Mouse (Mus musculus): ENCODE results near the gene Junb. TPM values are rescaled to one million over a fixed set of nuclear protein-coding genes. Genes with fewer than 3 reads are reported as not detected.

The Junb gene
- polyA plus RNA-seq, 1 experiment, result 19.2 TPM

GRCm38 (mm10) chr8:85021514-85022055 lies 43.1 kb upstream of the Junb start:
- WGBS, result 93% methylated on average over 3 of the region's 3 CpGs
- no peak for TF ChIP-seq POLR2A (IDR thresholded peaks at IDR 0.05; ENCODE audit: low read depth, low read length)
- no peak for TF ChIP-seq CTCF (conservative IDR thresholded peaks at IDR 0.05; ENCODE audit: insufficient read depth, insufficient read length, low read depth, low read length)
- Histone ChIP-seq H3K27me3 (replicated peaks; ENCODE audit: control insufficient read depth, insufficient read depth, low read length) (no peaks in the 10 kb centered on the region), H3K36me3 (ENCODE audit: control insufficient read depth, insufficient read depth, low read length) (no peaks in the 10 kb centered on the region; the same call in 1 of the 2 replicates), H3K4me3 (ENCODE audit: insufficient read depth, low read depth, low read length) (no peak overlapping the region), H3K27ac (ENCODE audit: insufficient read depth, low read depth, low read length) (no peak overlapping the region), H3K4me1 (ENCODE audit: control insufficient read depth, insufficient read depth, low read length) (peaks cover 11% of the 10 kb centered on the region)
- no peak for DNase-seq

- Histone ChIP-seq H3K27me3 (replicated peaks; ENCODE audit: control insufficient read depth, insufficient read depth, low read length) (no peaks in the 10 kb centered on the region), H3K36me3 (ENCODE audit: control insufficient read depth, insufficient read depth, low read length) (no peaks in the 10 kb centered on the region; the same call in 1 of the 2 replicates), H3K4me1 (ENCODE audit: control insufficient read depth, insufficient read depth, low read length) (no peaks in the 10 kb centered on the region), H3K4me3 (ENCODE audit: insufficient read depth, low read depth, low read length) (no peak overlapping the region), H3K27ac (ENCODE audit: insufficient read depth, low read depth, low read length) (no peak overlapping the region)
- WGBS, result 68% methylated on average over 5 of the region's 5 CpGs
- TF ChIP-seq CTCF (conservative IDR thresholded peaks at IDR 0.05; ENCODE audit: insufficient read depth, insufficient read length, low read depth, low read length) (no peak), POLR2A (IDR thresholded peaks at IDR 0.05; ENCODE audit: low read depth, low read length) (no peak)
- no peak for DNase-seq
Observed at GRCm38 (mm10) chr8:85017209-85017608, 38.7 kb upstream of the Junb start.

- 67% methylated on average over 10 of the region's 10 CpGs for whole genome bisulfite sequencing
- DNase-seq, result no peak
- TF ChIP-seq CTCF (conservative IDR thresholded peaks at IDR 0.05; ENCODE audit: insufficient read depth, insufficient read length, low read depth, low read length), result no peak
- TF ChIP-seq POLR2A (IDR thresholded peaks at IDR 0.05; ENCODE audit: low read depth, low read length), result no peak
- no peaks in the 10 kb centered on the region for H3K27me3 ChIP-seq (replicated peaks; ENCODE audit: control insufficient read depth, insufficient read depth, low read length)
- no peak overlapping the region for H3K27ac ChIP-seq (ENCODE audit: insufficient read depth, low read depth, low read length)
- H3K36me3 ChIP-seq (ENCODE audit: control insufficient read depth, insufficient read depth, low read length), result no peaks in the 10 kb centered on the region; the same call in 1 of the 2 replicates
- H3K4me1 ChIP-seq (ENCODE audit: control insufficient read depth, insufficient read depth, low read length), result no peaks in the 10 kb centered on the region
- no peak overlapping the region for H3K4me3 ChIP-seq (ENCODE audit: insufficient read depth, low read depth, low read length)
Observed at GRCm38 (mm10) chr8:85016724-85017123, 38.2 kb upstream of the Junb start.

DNA sequence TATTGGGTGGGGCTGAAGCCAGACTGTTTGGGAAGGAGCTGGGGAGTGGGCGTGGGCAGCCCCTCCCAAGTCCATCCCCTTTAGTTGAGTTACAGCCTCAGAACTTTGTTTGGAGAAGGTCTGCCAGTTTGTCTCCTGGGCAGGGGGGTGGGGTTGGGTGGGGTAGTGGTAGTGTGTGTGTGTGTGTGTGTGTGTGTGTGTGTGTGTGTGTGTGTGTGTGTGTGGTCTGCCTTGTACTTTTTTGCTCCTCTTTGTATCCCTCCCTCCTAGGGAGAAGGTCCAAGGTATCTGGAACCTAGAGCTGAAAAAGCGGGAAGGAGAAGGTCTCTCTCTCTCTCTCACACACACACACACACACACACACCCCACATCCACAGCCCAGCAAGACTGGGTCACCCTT lies 35.9 kb upstream of the Junb start, which contains the start of gene Best2:
Gene Best2, minus strand, starts transcription at position 101 of the 400 bp plus-strand sequence.
- Histone ChIP-seq H3K36me3 (ENCODE audit: control insufficient read depth, insufficient read depth, low read length) (no peaks in the 10 kb centered on the region), H3K27ac (ENCODE audit: insufficient read depth, low read depth, low read length) (no peak within 1 kb of the TSS), H3K4me3 (ENCODE audit: insufficient read depth, low read depth, low read length) (peak within 1 kb of the TSS; percentile 33; the same call in 1 of the 2 replicates), H3K4me1 (ENCODE audit: control insufficient read depth, insufficient read depth, low read length) (no peaks in the 10 kb centered on the region), H3K27me3 (replicated peaks; ENCODE audit: control insufficient read depth, insufficient read depth, low read length) (no peaks in the 10 kb centered on the region)
- TF ChIP-seq POLR2A (IDR thresholded peaks at IDR 0.05; ENCODE audit: low read depth, low read length) (no peak), CTCF (conservative IDR thresholded peaks at IDR 0.05; ENCODE audit: insufficient read depth, insufficient read length, low read depth, low read length) (no peak)
- whole genome bisulfite sequencing, result 67% methylated on average over 2 of the region's 2 CpGs
- DNase-seq, result no peak

- Histone ChIP-seq H3K4me3 (ENCODE audit: insufficient read depth, low read depth, low read length) (peak overlapping the region; percentile 33; the same call in 1 of the 2 replicates), H3K36me3 (ENCODE audit: control insufficient read depth, insufficient read depth, low read length) (no peaks in the 10 kb centered on the region), H3K27me3 (replicated peaks; ENCODE audit: control insufficient read depth, insufficient read depth, low read length) (no peaks in the 10 kb centered on the region), H3K27ac (ENCODE audit: insufficient read depth, low read depth, low read length) (no peak overlapping the region), H3K4me1 (ENCODE audit: control insufficient read depth, insufficient read depth, low read length) (no peaks in the 10 kb centered on the region)
- TF ChIP-seq CTCF (conservative IDR thresholded peaks at IDR 0.05; ENCODE audit: insufficient read depth, insufficient read length, low read depth, low read length) (peak; percentile 78), POLR2A (IDR thresholded peaks at IDR 0.05; ENCODE audit: low read depth, low read length) (no peak)
- WGBS, result 5% methylated on average over 25 of the region's 26 CpGs
- peak; percentile 85 for DNase-seq
Observed at GRCm38 (mm10) chr8:85013230-85013840, 34.8 kb upstream of the Junb start.

- no peak overlapping the region for H3K4me3 ChIP-seq (ENCODE audit: insufficient read depth, low read depth, low read length)
- no peak for DNase-seq
- no peak overlapping the region for H3K27ac ChIP-seq (ENCODE audit: insufficient read depth, low read depth, low read length)
- H3K36me3 ChIP-seq (ENCODE audit: control insufficient read depth, insufficient read depth, low read length), result no peaks in the 10 kb centered on the region
- 13% methylated on average over 28 of the region's 28 CpGs for WGBS
- H3K27me3 ChIP-seq (replicated peaks; ENCODE audit: control insufficient read depth, insufficient read depth, low read length), result no peaks in the 10 kb centered on the region
- no peak for TF ChIP-seq CTCF (conservative IDR thresholded peaks at IDR 0.05; ENCODE audit: insufficient read depth, insufficient read length, low read depth, low read length)
- no peak for TF ChIP-seq POLR2A (IDR thresholded peaks at IDR 0.05; ENCODE audit: low read depth, low read length)
- no peaks in the 10 kb centered on the region for H3K4me1 ChIP-seq (ENCODE audit: control insufficient read depth, insufficient read depth, low read length)
Observed at GRCm38 (mm10) chr8:85011242-85011641, 32.7 kb upstream of the Junb start.

DNA sequence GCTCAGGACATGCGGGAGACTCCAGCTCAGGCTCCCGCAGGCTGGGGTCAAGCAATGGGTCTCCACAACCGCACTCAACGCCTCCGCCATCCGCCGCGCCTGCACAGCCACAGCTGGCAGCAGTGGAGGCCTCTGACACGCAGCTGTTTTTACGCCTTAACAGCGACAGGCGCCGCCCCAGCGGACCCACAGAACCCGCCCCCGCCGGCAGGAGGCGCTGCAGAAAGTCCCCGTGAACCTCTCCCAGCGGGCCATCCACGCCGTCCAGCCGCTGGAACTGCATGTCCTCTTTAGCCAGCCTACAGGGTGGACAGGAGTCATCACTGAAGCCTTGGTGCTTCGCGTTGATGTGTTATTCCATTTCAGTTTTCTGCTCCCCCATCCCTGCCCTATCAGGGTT lies 29.2 kb upstream of the Junb start:
- no peaks in the 10 kb centered on the region; the same call in 1 of the 2 replicates for H3K36me3 ChIP-seq (ENCODE audit: control insufficient read depth, insufficient read depth, low read length)
- H3K4me1 ChIP-seq (ENCODE audit: control insufficient read depth, insufficient read depth, low read length), result no peaks in the 10 kb centered on the region
- H3K27me3 ChIP-seq (replicated peaks; ENCODE audit: control insufficient read depth, insufficient read depth, low read length), result no peaks in the 10 kb centered on the region
- 21% methylated on average over 25 of the region's 25 CpGs for WGBS
- peak; percentile 43 for DNase-seq
- H3K4me3 ChIP-seq (ENCODE audit: insufficient read depth, low read depth, low read length), result no peak overlapping the region
- H3K27ac ChIP-seq (ENCODE audit: insufficient read depth, low read depth, low read length), result no peak overlapping the region
- TF ChIP-seq CTCF (conservative IDR thresholded peaks at IDR 0.05; ENCODE audit: insufficient read depth, insufficient read length, low read depth, low read length) (peak; percentile 47), POLR2A (IDR thresholded peaks at IDR 0.05; ENCODE audit: low read depth, low read length) (no peak)
